Mouse (Mus musculus) heart, adult 9 months (tissue): ENCODE measurements at regions not wholly inside any gene's neighbourhood (a gene's known extent, or its start where the extent isn't known, plus 50 kb on each side); places are given as distances from the start of the nearest gene placed in this dataset.
A peak's percentile ranks its signal among the peaks of the same experiment; 100 is the strongest.
"Not testable (repeated sequence)": the region's sequence is repeated elsewhere in the genome, so short reads cannot be mapped to it uniquely, and the experiment has no call there.

Experiments
- DNase-seq, 2 experiments: peaks; one replicate each; pipeline ENCODE4 v3.0.0; 2022; ENCODE audit warnings: low spot score in 2 of 2

- DNase-seq, result not testable (repeated sequence)
These were observed 207.6 kb downstream of the Snurf start for GRCm38 (mm10) chr7:59797212-59797611.

DNA sequence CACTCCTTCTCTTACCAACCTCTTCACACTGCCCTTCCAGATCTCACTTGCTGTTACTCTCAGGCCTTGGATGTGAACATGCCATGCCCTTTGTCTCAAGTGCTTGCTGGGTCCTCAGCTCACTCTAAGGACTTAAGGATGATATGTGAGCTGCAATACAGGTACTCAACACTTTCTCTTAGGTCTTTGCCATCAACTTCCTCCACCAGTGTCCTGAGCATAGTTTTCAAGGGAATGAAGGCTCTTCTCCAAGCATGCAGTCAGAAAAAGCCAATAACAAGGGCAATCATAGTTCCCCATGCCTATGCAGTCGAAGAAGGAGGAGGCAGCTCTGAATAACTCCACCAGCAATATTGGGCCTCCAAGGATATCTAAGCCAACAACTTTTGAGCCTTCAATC lies 235.1 kb downstream of the Snurf start:
- peak; percentile 37 to 42 for DNase-seq

GRCm38 (mm10) chr7:59768641-59769040 lies 236.2 kb downstream of the Snurf start:
- DNase-seq, result peak; percentile 19 to 31

DNA sequence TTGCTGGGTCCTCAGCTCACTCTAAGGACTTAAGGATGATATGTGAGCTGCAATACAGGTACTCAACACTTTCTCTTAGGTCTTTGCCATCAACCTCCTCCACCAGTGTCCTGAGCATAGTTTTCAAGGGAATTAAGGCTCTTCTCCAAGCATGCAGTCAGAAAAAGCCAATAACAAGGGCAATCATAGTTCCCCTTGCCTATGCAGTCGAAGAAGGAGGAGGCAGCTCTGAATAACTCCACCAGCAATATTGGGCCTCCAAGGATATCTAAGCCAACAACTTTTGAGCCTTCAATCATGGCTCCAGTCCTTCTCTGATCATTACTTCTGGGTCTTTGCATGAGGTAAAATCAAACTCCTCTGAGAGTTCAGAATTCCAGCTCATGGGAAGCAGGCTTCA lies 237.5 kb downstream of the Snurf start:
- DNase-seq, result peak in 1 of 2 experiments; percentile 10
